Mouse (Mus musculus) limb, embryonic 10.5 days (tissue): Measurements from ENCODE around the gene Synm. TPM values are rescaled to one million over a fixed set of nuclear protein-coding genes. Genes with fewer than 3 reads are reported as not detected.

Experiments used
- DNase-seq: peaks from one replicate; pipeline ENCODE4 v3.0.0-alpha.2; 2017; ENCODE audit warnings: low spot score
- H3K27ac ChIP-seq: fragments of 300-500 bp; sonication (generic); 2 replicates; pipeline ENCODE4 v1.5.1; 2016; ENCODE audit warnings: mild to moderate bottlenecking
- H3K27me3 ChIP-seq: fragments of 300-500 bp; sonication (generic); 2 replicates; pipeline ENCODE4 v1.6.1; 2016; ENCODE audit warnings: low read depth, mild to moderate bottlenecking; ENCODE audit not compliant: poor library complexity, severe bottlenecking
- H3K36me3 ChIP-seq: fragments of 300-500 bp; sonication (generic); 2 replicates; pipeline ENCODE4 v1.6.1; 2016; ENCODE audit warnings: mild to moderate bottlenecking, moderate library complexity
- H3K4me1 ChIP-seq: fragments of 300-500 bp; sonication (generic); 2 replicates; pipeline ENCODE4 v1.6.1; 2016
- H3K4me3 ChIP-seq: fragments of 300-500 bp; sonication (generic); 2 replicates; pipeline ENCODE4 v1.5.1; 2016; ENCODE audit warnings: mild to moderate bottlenecking, moderate library complexity
- H3K9me3 ChIP-seq: fragments of 300-500 bp; sonication (generic); replicated peaks from 2 replicates; pipeline ENCODE4 v1.6.1; 2016; ENCODE audit warnings: mild to moderate bottlenecking
- WGBS: fragments of 180-500 bp; shearing (Covaris S2); methylation state at CpG from one replicate; pipeline ENCODE4 v1.1.7; 2016; 5-methylcytosine and 5-hydroxymethylcytosine counted together
- polyA plus RNA-seq: library from polyadenylated mRNA; unstranded; fragments of >200 nt; fragmentation: Nextera tagmentation; extraction: Ambion mirVana; gene quantifications from 2 replicates; pipeline ENCODE4 v1.2.1, GENCODE M21; 2016

Gene Synm
- polyA plus RNA-seq, result 0.15 and 0.29 TPM in 2 replicates

GRCm38 (mm10) chr7:67759629-67759995 lies at the start of gene Synm:
Synm (minus strand) TSS chr7:67759742.
- peak; percentile 98 for DNase-seq
- Histone ChIP-seq H3K4me1 (peaks cover 16% of the 10 kb centered on the region), H3K4me3 (peak within 1 kb of the TSS; percentile 63), H3K9me3 (no peaks in the 10 kb centered on the region), H3K27me3 (peaks cover 38% of the 10 kb centered on the region), H3K27ac (peak within 1 kb of the TSS; percentile 38), H3K36me3 (no peaks in the 10 kb centered on the region)
- under 1% methylated on average over 37 of the region's 37 CpGs for WGBS

DNA sequence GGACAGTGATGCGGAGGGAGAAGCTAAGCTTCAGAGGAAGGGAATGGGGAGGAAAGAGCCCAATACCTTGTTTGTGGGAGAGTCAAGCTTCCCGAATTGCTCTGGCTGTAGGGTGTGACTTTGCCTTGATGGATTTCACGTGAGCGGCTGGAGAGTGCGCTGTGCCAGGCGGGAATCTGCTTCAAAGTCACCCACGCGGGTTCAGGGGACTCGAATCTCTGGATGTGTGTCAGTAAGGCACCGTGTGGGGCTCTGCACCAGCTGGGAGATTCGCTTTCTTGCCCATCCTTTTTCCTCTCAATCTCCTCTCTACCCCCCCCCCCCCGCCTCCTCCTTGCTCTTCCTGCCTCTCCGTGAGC lies 44.3 kb upstream of the Synm start:
- no peak for DNase-seq
- Histone ChIP-seq H3K27ac (peak overlapping the region; percentile 73), H3K4me1 (peaks cover 17% of the 10 kb centered on the region), H3K9me3 (no peaks in the 10 kb centered on the region), H3K36me3 (no peaks in the 10 kb centered on the region), H3K27me3 (peaks cover 14% of the 10 kb centered on the region), H3K4me3 (peak overlapping the region; percentile 50)
- 12% methylated on average over 11 of the region's 13 CpGs for WGBS

DNA sequence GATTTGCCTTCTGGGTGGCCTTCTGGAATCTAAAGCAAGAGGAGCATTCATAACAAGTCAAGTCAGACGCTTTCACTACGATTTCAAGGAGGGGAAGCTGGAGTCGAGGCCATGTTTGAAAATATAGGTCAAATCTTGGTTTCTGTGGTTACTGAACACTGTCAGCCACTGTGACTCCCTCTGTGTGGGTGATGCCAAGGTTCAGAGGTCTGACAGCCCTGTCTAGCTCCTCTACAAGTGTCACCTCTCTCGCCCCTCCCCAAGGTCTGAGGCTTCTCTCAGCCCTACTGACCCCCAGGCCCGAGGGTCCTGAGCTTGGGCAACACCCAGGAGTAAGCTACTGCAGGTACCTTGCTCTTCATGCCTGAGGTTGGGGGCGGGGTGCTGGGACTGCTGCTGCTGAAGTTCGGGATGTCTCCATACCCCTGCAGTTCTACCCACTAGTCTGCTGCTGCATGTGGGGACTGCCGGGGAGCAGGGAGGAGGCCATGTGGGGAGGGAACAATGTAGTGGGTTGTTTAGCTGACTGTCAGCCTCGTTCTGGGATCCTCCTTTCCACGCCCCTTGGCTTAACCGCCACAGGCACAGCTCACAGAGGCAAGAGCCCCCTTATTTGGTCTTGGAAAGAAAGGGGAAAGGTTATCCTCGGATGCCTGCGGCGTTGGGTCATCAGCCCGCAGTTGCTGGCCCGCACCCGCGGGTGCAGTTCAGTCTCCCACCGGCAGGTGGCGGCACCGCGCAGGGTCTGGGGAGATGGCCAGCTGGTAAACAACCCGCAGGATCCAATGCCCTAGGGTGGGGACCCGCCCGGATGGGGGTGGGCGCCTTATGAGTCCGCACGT lies 43.7 kb upstream of the Synm start:
- Histone ChIP-seq H3K4me3 (peak overlapping the region; percentile 50), H3K36me3 (no peaks in the 10 kb centered on the region), H3K4me1 (peaks cover 17% of the 10 kb centered on the region), H3K27ac (peak overlapping the region; percentile 73), H3K27me3 (peaks cover 14% of the 10 kb centered on the region), H3K9me3 (no peaks in the 10 kb centered on the region)
- peak; percentile 95 for DNase-seq
- 16% methylated on average over 28 of the region's 28 CpGs for WGBS

GRCm38 (mm10) chr7:67801022-67801421 lies 41.5 kb upstream of the Synm start:
- Histone ChIP-seq H3K4me1 (peaks cover 17% of the 10 kb centered on the region), H3K36me3 (no peaks in the 10 kb centered on the region), H3K27ac (no peak overlapping the region), H3K27me3 (peaks cover 14% of the 10 kb centered on the region), H3K9me3 (no peaks in the 10 kb centered on the region), H3K4me3 (no peak overlapping the region)
- no peak for DNase-seq
- 77% methylated on average over 4 of the region's 4 CpGs for WGBS

- Histone ChIP-seq H3K9me3 (no peaks in the 10 kb centered on the region), H3K27me3 (peaks cover 14% of the 10 kb centered on the region), H3K27ac (no peak overlapping the region), H3K4me1 (peaks cover 17% of the 10 kb centered on the region), H3K36me3 (no peaks in the 10 kb centered on the region), H3K4me3 (no peak overlapping the region)
- WGBS, result 91% methylated on average over 6 of the region's 6 CpGs
- no peak for DNase-seq
Observed at GRCm38 (mm10) chr7:67800547-67800946, 41.0 kb upstream of the Synm start.

DNA sequence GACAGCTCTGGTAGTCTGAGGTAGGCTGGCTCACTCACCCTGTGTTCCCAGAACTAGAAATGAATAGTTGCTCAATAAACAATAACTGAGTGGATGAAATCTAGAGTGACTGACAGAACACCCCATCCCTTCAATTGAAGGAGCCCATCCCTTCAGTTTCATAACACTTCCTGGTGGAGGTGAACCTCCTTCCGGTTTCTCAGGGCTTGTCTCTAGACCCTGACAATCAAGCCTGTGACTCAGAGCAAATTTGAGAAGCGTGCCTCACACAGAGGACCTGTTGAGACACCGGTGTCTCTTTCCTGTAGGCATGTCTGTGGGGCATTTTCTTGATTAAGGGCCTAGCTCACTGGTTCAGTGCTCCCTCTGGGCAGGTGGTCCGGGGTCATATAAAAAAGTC lies 38.9 kb upstream of the Synm start:
- Histone ChIP-seq H3K36me3 (no peaks in the 10 kb centered on the region), H3K9me3 (no peaks in the 10 kb centered on the region), H3K4me1 (peaks cover 6% of the 10 kb centered on the region), H3K27me3 (peaks cover 14% of the 10 kb centered on the region), H3K4me3 (no peak overlapping the region), H3K27ac (no peak overlapping the region)
- DNase-seq, result no peak
- 89% methylated on average over 4 of the region's 4 CpGs for WGBS

- H3K27me3 ChIP-seq, result peaks cover 2% of the 10 kb centered on the region
- H3K9me3 ChIP-seq, result no peaks in the 10 kb centered on the region
- WGBS, result 25% methylated on average over 8 of the region's 8 CpGs
- no peak overlapping the region for H3K4me3 ChIP-seq
- H3K27ac ChIP-seq, result no peak overlapping the region
- no peaks in the 10 kb centered on the region for H3K36me3 ChIP-seq
- DNase-seq, result no peak
- H3K4me1 ChIP-seq, result peaks cover 4% of the 10 kb centered on the region
Observed at GRCm38 (mm10) chr7:67797065-67797464, 37.5 kb upstream of the Synm start.

DNA sequence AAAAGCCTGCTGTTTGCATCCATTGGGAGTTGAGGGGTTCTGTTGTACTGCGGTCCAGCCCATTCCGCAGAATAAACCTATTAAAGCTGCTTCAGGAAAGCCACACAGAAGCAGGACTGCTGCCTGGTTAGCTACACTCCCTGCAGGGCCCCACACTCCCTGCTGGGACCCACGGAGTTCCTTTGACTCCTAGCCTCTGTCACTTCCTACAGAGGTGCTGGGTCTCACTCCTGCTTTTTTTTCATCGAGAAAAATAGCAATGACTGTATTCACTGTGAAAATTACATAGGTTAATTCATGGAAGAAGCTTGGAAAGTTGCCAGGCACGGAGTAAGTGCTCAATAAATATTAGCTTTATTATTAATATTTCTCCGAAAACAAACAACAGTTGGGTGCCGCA lies 33.9 kb upstream of the Synm start:
- H3K4me3 ChIP-seq, result no peak overlapping the region
- WGBS, result 79% methylated on average over 7 of the region's 7 CpGs
- no peak overlapping the region for H3K27ac ChIP-seq
- H3K27me3 ChIP-seq, result no peaks in the 10 kb centered on the region
- no peaks in the 10 kb centered on the region for H3K36me3 ChIP-seq
- no peaks in the 10 kb centered on the region for H3K9me3 ChIP-seq
- DNase-seq, result no peak
- H3K4me1 ChIP-seq, result peaks cover 13% of the 10 kb centered on the region

DNA sequence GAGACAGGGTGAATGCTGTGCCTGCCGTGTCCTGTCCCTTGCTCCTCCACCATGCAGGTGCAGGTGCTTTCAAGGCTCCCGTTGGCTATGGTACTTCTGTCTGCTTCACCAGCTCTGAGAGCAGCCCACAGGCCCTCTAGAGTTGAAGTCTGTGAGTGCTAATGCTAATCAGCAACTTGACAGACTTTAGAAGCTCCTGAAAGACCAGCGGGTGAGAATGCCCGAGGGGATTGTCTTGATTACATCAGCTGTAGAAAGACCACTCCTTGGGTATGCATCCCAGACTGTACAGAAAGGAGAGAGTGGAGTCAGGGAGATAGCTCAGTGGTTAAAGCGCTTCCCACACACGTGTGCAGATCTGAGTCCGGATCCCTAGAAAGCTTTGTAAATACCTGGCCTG lies 31.7 kb upstream of the Synm start:
- Histone ChIP-seq H3K36me3 (no peaks in the 10 kb centered on the region), H3K27ac (no peak overlapping the region), H3K4me3 (no peak overlapping the region), H3K9me3 (no peaks in the 10 kb centered on the region), H3K27me3 (no peaks in the 10 kb centered on the region), H3K4me1 (peaks cover 14% of the 10 kb centered on the region)
- 68% methylated on average over 7 of the region's 7 CpGs for WGBS
- DNase-seq, result no peak

DNA sequence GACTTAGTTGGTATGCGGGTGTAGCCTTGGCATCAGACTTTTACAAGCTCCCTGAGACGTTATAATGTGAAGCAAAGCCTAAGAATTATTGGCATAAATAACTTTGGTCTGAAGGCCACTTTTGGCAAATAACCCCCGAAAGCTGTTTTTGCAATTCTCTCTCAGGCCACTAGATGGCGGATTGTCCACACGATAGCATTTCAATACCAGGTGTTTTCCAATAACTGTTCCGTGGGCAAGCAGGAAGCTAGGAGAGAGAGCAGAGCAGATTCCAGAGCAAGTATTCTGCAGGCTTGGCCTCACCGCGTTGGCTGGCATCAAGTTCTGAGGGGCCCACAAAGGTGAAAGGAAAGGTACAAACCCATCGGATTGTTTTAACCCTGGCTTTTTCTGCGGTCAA lies 29.2 kb upstream of the Synm start:
- H3K4me3 ChIP-seq, result no peak overlapping the region
- H3K27me3 ChIP-seq, result no peaks in the 10 kb centered on the region
- 14% methylated on average over 10 of the region's 10 CpGs for WGBS
- no peaks in the 10 kb centered on the region for H3K36me3 ChIP-seq
- H3K4me1 ChIP-seq, result peaks cover 14% of the 10 kb centered on the region
- no peaks in the 10 kb centered on the region for H3K9me3 ChIP-seq
- DNase-seq, result peak; percentile 83
- H3K27ac ChIP-seq, result no peak overlapping the region

DNA sequence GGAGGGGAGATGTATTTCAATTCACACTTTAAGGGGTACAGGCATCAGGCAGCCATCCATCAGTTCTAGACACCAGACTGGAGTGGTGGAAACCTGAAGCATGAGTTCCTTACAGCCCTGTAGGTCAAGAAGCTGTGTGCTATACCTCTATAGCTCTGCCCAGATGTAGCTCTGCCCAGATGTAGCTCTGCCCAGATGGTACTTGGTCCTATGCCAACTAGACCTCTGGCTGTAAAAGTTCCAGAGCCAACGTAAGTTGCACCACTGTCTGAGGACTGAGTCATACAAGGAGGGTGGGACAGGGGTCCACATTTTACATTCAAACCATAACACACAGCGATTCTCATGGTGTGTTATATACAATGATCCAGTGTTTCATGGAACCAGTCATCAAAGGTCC lies 28.3 kb upstream of the Synm start:
- peaks cover 14% of the 10 kb centered on the region for H3K4me1 ChIP-seq
- H3K9me3 ChIP-seq, result no peaks in the 10 kb centered on the region
- H3K36me3 ChIP-seq, result no peaks in the 10 kb centered on the region
- no peaks in the 10 kb centered on the region for H3K27me3 ChIP-seq
- no peak overlapping the region for H3K27ac ChIP-seq
- 80% methylated on average over 2 of the region's 2 CpGs for WGBS
- no peak for DNase-seq
- H3K4me3 ChIP-seq, result no peak overlapping the region

DNA sequence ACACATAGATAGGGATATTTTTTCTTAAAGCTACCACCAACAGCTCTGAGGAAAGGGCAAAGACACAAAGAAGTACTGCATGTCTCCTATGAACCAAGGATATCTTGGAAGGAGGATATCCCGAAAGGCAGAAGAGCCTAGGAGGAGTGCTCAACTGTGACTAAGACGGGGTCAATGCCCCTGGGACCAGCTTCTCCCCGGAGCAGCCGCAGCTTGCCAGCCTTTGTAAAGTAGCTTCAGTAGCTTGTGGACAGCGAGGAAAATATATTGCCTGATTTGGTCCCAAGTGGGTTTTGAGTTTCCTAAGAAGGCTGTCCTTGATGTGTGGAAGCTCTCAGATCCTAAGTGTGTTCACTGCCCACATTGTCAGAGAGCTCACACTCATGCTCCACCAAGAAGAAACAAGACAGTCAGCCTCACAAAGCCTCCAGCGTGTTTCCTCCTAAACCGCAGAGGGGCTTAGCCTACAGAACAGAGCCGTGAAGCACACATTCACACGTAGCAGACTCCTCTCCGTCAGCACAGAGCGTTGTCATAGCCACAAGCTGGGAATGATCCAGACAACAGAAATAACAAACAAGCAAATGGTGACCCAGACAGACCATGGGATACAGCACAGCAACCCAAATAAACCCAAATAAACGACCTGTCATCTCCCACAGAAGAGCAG lies 17.2 kb upstream of the Synm start:
- DNase-seq, result no peak
- 70% methylated on average over 12 of the region's 12 CpGs for WGBS
- H3K36me3 ChIP-seq, result no peaks in the 10 kb centered on the region
- no peak overlapping the region for H3K27ac ChIP-seq
- peaks cover 11% of the 10 kb centered on the region for H3K4me1 ChIP-seq
- H3K9me3 ChIP-seq, result no peaks in the 10 kb centered on the region
- H3K4me3 ChIP-seq, result no peak overlapping the region
- H3K27me3 ChIP-seq, result no peaks in the 10 kb centered on the region

DNA sequence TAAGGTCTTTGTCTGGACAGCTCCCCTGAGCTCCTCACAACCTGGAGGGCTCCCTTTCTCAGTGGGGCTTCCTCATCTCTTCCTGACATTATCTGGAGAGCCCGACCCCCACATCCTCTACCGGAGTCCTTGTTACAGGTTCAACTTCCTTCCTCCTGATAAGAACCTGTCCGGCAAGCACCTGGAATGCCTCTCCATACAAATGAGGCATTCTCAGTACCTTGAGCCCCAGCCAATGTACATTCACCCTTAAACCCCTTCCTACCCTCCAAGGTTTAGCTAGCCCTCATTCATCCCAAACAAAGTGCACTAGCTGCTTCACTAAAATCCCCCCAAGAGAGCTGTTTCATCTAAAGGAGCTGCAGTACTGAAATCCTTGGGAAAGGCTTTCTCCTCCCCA lies 16.1 kb upstream of the Synm start:
- Histone ChIP-seq H3K4me3 (no peak overlapping the region), H3K27ac (no peak overlapping the region), H3K27me3 (no peaks in the 10 kb centered on the region), H3K4me1 (peaks cover 11% of the 10 kb centered on the region), H3K36me3 (no peaks in the 10 kb centered on the region), H3K9me3 (no peaks in the 10 kb centered on the region)
- no peak for DNase-seq
- WGBS, result 80% methylated on average over 3 of the region's 3 CpGs
